Mouse (Mus musculus) forebrain, postnatal 0 days (tissue): ENCODE measurements around the gene Mphosph8. TPM values are rescaled to one million over a fixed set of nuclear protein-coding genes. Genes with fewer than 3 reads are reported as not detected.
A peak's percentile ranks its signal among the peaks of the same experiment; 100 is the strongest.

Source experiments
- ATAC-seq: fragments of 200-750 bp; cut with Nextera tagmentation; 2 replicates; pipeline ENCODE4 v1.8.0; 2017; ENCODE audit warnings: mild to moderate bottlenecking, moderate library complexity
- DNase-seq: peaks from one replicate; pipeline ENCODE4 v3.0.0-alpha.2; 2015
- H3K27ac ChIP-seq: fragments of 300-500 bp; sonication (generic); 2 replicates; pipeline ENCODE4 v1.5.1; 2014; ENCODE audit warnings: low read depth, mild to moderate bottlenecking, antibody characterized with exemption, low read length, moderate library complexity, mixed read lengths
- H3K27me3 ChIP-seq: fragments of 300-500 bp; sonication (generic); 2 replicates; pipeline ENCODE4 v1.6.1; 2014; ENCODE audit warnings: mild to moderate bottlenecking, low read length, mixed read lengths; ENCODE audit not compliant: insufficient read depth
- H3K36me3 ChIP-seq: fragments of 300-500 bp; sonication (generic); 2 replicates; pipeline ENCODE4 v1.6.1; 2014; ENCODE audit warnings: mild to moderate bottlenecking, moderate library complexity; ENCODE audit not compliant: insufficient read depth
- H3K4me1 ChIP-seq: fragments of 300-500 bp; sonication (generic); 2 replicates; pipeline ENCODE4 v1.6.1; 2014; ENCODE audit warnings: antibody characterized with exemption; ENCODE audit not compliant: insufficient read depth
- H3K4me2 ChIP-seq: fragments of 300-500 bp; sonication (generic); 2 replicates; pipeline ENCODE4 v1.6.1; 2014; ENCODE audit warnings: low read depth, mild to moderate bottlenecking, moderate library complexity
- H3K4me3 ChIP-seq: fragments of 300-500 bp; sonication (generic); 2 replicates; pipeline ENCODE4 v1.5.1; 2014; ENCODE audit warnings: low read depth, low read length, mixed read lengths
- H3K9ac ChIP-seq: fragments of 300-500 bp; sonication (generic); 2 replicates; pipeline ENCODE4 v1.6.1; 2014; ENCODE audit warnings: mild to moderate bottlenecking
- H3K9me3 ChIP-seq: fragments of 300-500 bp; sonication (generic); 2 replicates; pipeline ENCODE4 v1.6.1; 2016; ENCODE audit warnings: low read length
- CTCF ChIP-seq: sonication (generic); IDR thresholded peaks from 2 replicates; pipeline ENCODE4 v1.5.1; 2016; ENCODE audit warnings: antibody characterized with exemption, control low read depth, low read depth
- WGBS: fragments of 180-500 bp; shearing (Covaris S2); extraction: QIAGEN DNeasy Blood & Tissue Kit; methylation state at CpG from one replicate; pipeline ENCODE4 v1.1.7; 2014; 5-methylcytosine and 5-hydroxymethylcytosine counted together
- polyA plus RNA-seq: library from polyadenylated mRNA; unstranded; fragments of >200 nt; fragmentation: Nextera tagmentation; extraction: Ambion mirVana; gene quantifications from 2 replicates; pipeline ENCODE4 v1.2.1, GENCODE M21; 2015
- total RNA-seq: library from RNA; depleted of rRNA; stranded (reverse); fragments of >200 nt; gene quantifications from 2 replicates; pipeline ENCODE4 v1.2.3, GENCODE M21; 2014; rRNA removed

The Mphosph8 gene
- 18.2 and 19.2 TPM in 2 replicates for total RNA-seq
- 27.1 and 30.8 TPM in 2 replicates for polyA plus RNA-seq

GRCm38 (mm10) chr14:56667969-56668802 lies at the start of gene Mphosph8:
Mphosph8 (plus strand) TSS chr14:56668248.
- 1% methylated on average over 70 of the region's 70 CpGs for WGBS
- H3K9ac ChIP-seq: peak within 1 kb of the TSS; percentile 74
- peak within 1 kb of the TSS; percentile 75 for H3K4me2 ChIP-seq
- no peaks in the 10 kb centered on the region for H3K27me3 ChIP-seq
- ATAC-seq: peak; percentile 99
- no peak for TF ChIP-seq CTCF
- peaks cover 16% of the 10 kb centered on the region for H3K4me1 ChIP-seq
- H3K9me3 ChIP-seq: no peaks in the 10 kb centered on the region
- H3K27ac ChIP-seq: peak within 1 kb of the TSS; percentile 75
- peak within 1 kb of the TSS; percentile 49 for H3K4me3 ChIP-seq
- DNase-seq: peak; percentile 99
- 0 out of 2 replicates have a peak, but pooled peaks cover 5% of the 10 kb centered on the region for H3K36me3 ChIP-seq

GRCm38 (mm10) chr14:56620425-56620824 lies 47.6 kb upstream of the Mphosph8 start:
- no peak overlapping the region for H3K4me2 ChIP-seq
- H3K4me1 ChIP-seq: no peaks in the 10 kb centered on the region
- no peak overlapping the region for H3K4me3 ChIP-seq
- DNase-seq (no peak), ATAC-seq (no peak)
- WGBS: 88% methylated on average over 8 of the region's 8 CpGs
- no peaks in the 10 kb centered on the region for H3K9me3 ChIP-seq
- no peaks in the 10 kb centered on the region for H3K27me3 ChIP-seq
- no peaks in the 10 kb centered on the region for H3K36me3 ChIP-seq
- no peak overlapping the region for H3K27ac ChIP-seq
- H3K9ac ChIP-seq: no peak overlapping the region
- no peak for TF ChIP-seq CTCF

- no peaks in the 10 kb centered on the region for H3K27me3 ChIP-seq
- no peak for ATAC-seq
- no peaks in the 10 kb centered on the region for H3K36me3 ChIP-seq
- no peak overlapping the region for H3K27ac ChIP-seq
- H3K4me3 ChIP-seq: no peak overlapping the region
- no peaks in the 10 kb centered on the region for H3K9me3 ChIP-seq
- TF ChIP-seq CTCF: no peak
- no peak for DNase-seq
- H3K9ac ChIP-seq: no peak overlapping the region
- H3K4me2 ChIP-seq: no peak overlapping the region
- 87% methylated on average over 4 of the region's 4 CpGs for WGBS
- H3K4me1 ChIP-seq: no peaks in the 10 kb centered on the region
Measured at GRCm38 (mm10) chr14:56626202-56626601, 41.8 kb upstream of the Mphosph8 start.

DNA sequence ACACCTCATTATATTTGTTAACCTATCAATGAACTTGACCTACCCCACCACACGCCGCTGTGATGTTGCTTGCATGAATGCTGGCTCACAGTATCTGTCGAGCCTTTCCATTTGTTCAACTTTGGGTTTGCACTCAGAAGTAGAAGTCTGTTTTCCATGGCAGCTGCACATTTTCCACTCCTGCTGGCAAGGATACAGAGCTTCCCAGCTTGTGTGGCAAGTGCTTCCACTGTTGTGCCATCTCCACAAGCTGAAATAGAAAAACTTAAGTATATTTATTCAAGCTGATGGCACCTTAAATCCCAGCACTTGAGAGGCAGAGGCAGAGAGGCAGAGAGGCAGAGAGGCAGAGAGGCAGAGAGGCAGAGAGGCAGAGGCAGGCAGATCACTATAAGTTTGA lies 39.7 kb upstream of the Mphosph8 start:
- no peak overlapping the region for H3K9ac ChIP-seq
- H3K27me3 ChIP-seq: no peaks in the 10 kb centered on the region
- TF ChIP-seq CTCF: no peak
- 70% methylated on average over 3 of the region's 3 CpGs for WGBS
- ATAC-seq: peak; percentile 60
- no peak overlapping the region for H3K27ac ChIP-seq
- H3K36me3 ChIP-seq: no peaks in the 10 kb centered on the region
- H3K4me2 ChIP-seq: no peak overlapping the region
- DNase-seq: peak; percentile 70
- H3K9me3 ChIP-seq: no peaks in the 10 kb centered on the region
- no peak overlapping the region for H3K4me3 ChIP-seq
- H3K4me1 ChIP-seq: no peaks in the 10 kb centered on the region

- WGBS: 84% methylated on average over 2 of the region's 2 CpGs
- Histone ChIP-seq H3K4me1 (no peaks in the 10 kb centered on the region), H3K4me3 (no peak overlapping the region), H3K36me3 (no peaks in the 10 kb centered on the region), H3K9ac (no peak overlapping the region), H3K27ac (no peak overlapping the region), H3K27me3 (no peaks in the 10 kb centered on the region), H3K9me3 (no peaks in the 10 kb centered on the region), H3K4me2 (no peak overlapping the region)
- DNase-seq (no peak), ATAC-seq (no peak)
- no peak for TF ChIP-seq CTCF
Measured at GRCm38 (mm10) chr14:56631109-56631508, 36.9 kb upstream of the Mphosph8 start.

GRCm38 (mm10) chr14:56647206-56647605 lies 20.8 kb upstream of the Mphosph8 start:
- ATAC-seq (no peak; the same call in 1 of the 2 replicates), DNase-seq (no peak)
- Histone ChIP-seq H3K4me2 (no peak overlapping the region), H3K27me3 (no peaks in the 10 kb centered on the region), H3K36me3 (no peaks in the 10 kb centered on the region), H3K9me3 (no peaks in the 10 kb centered on the region), H3K4me1 (no peaks in the 10 kb centered on the region), H3K9ac (no peak overlapping the region), H3K4me3 (no peak overlapping the region), H3K27ac (no peak overlapping the region)
- TF ChIP-seq CTCF: no peak
- 59% methylated on average over 7 of the region's 7 CpGs for WGBS

GRCm38 (mm10) chr14:56649448-56649847 lies 18.6 kb upstream of the Mphosph8 start:
- no peak overlapping the region for H3K4me3 ChIP-seq
- no peak for TF ChIP-seq CTCF
- no peak for DNase-seq

More at GRCm38 (mm10) chr14:56649448-56649847, 18.6 kb upstream of the Mphosph8 start:
- H3K4me1 ChIP-seq: no peaks in the 10 kb centered on the region
- ATAC-seq: no peak
- H3K4me2 ChIP-seq: no peak overlapping the region
- no peaks in the 10 kb centered on the region for H3K36me3 ChIP-seq
- H3K27ac ChIP-seq: no peak overlapping the region
- 0 out of 2 replicates have a peak, but pooled peaks cover 3% of the 10 kb centered on the region for H3K9me3 ChIP-seq
- no peaks in the 10 kb centered on the region for H3K27me3 ChIP-seq
- H3K9ac ChIP-seq: no peak overlapping the region
